Mouse (Mus musculus) midbrain, postnatal 0 days (tissue): ENCODE measurements around the gene Dhx9. TPM values are rescaled to one million over a fixed set of nuclear protein-coding genes. Genes with fewer than 3 reads are reported as not detected.
"Not testable (repeated sequence)": the region's sequence is repeated elsewhere in the genome, so short reads cannot be mapped to it uniquely, and the experiment has no call there.

Experiments used
- ATAC-seq: fragments of 200-750 bp; cut with Nextera tagmentation; 2 replicates; pipeline ENCODE4 v1.8.0; 2017; ENCODE audit warnings: moderate number of reproducible peaks, mild to moderate bottlenecking, moderate TSS enrichment, moderate library complexity; ENCODE audit not compliant: low FRiP score
- DNase-seq: peaks from one replicate; pipeline ENCODE4 v3.0.0-alpha.2; 2015; ENCODE audit warnings: low spot score
- H3K27ac ChIP-seq: fragments of 300-500 bp; sonication (generic); 2 replicates; pipeline ENCODE4 v1.5.1; 2014; ENCODE audit warnings: low read depth, mild to moderate bottlenecking, low read length, mixed read lengths
- H3K27me3 ChIP-seq: fragments of 300-500 bp; sonication (generic); 2 replicates; pipeline ENCODE4 v1.6.1; 2014; ENCODE audit warnings: low read length, control low read depth, mixed read lengths; ENCODE audit not compliant: insufficient read depth
- H3K36me3 ChIP-seq: fragments of 300-500 bp; sonication (generic); 2 replicates; pipeline ENCODE4 v1.6.1; 2014; ENCODE audit warnings: low read length, control low read depth, mixed read lengths; ENCODE audit not compliant: insufficient read depth
- H3K4me1 ChIP-seq: fragments of 300-500 bp; sonication (generic); 2 replicates; pipeline ENCODE4 v1.6.1; 2014; ENCODE audit warnings: mild to moderate bottlenecking, control low read depth, antibody characterized with exemption, low read length, mixed read lengths; ENCODE audit not compliant: insufficient read depth
- H3K4me2 ChIP-seq: fragments of 300-500 bp; sonication (generic); 2 replicates; pipeline ENCODE4 v1.6.1; 2014; ENCODE audit warnings: low read depth, mild to moderate bottlenecking, low read length, mixed read lengths; ENCODE audit not compliant: poor library complexity, severe bottlenecking
- H3K4me3 ChIP-seq: fragments of 300-500 bp; sonication (generic); 2 replicates; pipeline ENCODE4 v1.5.1; 2014; ENCODE audit warnings: low read depth, mild to moderate bottlenecking, low read length, moderate library complexity
- H3K9ac ChIP-seq: fragments of 300-500 bp; sonication (generic); replicated peaks from 2 replicates; pipeline ENCODE4 v1.6.1; 2014; ENCODE audit warnings: mild to moderate bottlenecking, low read length, moderate library complexity, mixed read lengths; ENCODE audit not compliant: poor library complexity, severe bottlenecking
- H3K9me3 ChIP-seq: fragments of 300-500 bp; sonication (generic); 2 replicates; pipeline ENCODE4 v1.6.1; 2016; ENCODE audit warnings: low read length, control low read depth
- CTCF ChIP-seq: IDR thresholded peaks from 2 replicates; pipeline ENCODE4 v1.5.1; 2016; ENCODE audit warnings: antibody characterized with exemption, mild to moderate bottlenecking
- WGBS: fragments of 180-500 bp; shearing (Covaris S2); extraction: QIAGEN DNeasy Blood & Tissue Kit; methylation state at CpG from one replicate; pipeline ENCODE4 v1.1.7; 2014; 5-methylcytosine and 5-hydroxymethylcytosine counted together
- polyA plus RNA-seq: library from polyadenylated mRNA; unstranded; fragments of >200 nt; fragmentation: Nextera tagmentation; extraction: Ambion mirVana; gene quantifications from 2 replicates; pipeline ENCODE4 v1.2.1, GENCODE M21; 2015
- total RNA-seq: library from RNA; depleted of rRNA; stranded (reverse); fragments of >200 nt; gene quantifications from 2 replicates; pipeline ENCODE4 v1.2.3, GENCODE M21; 2014

The Dhx9 gene
- total and polyA plus RNA-seq, 2 experiments from 2014 or later: 30.0 to 53.7 TPM

- DNase-seq (peak; percentile 64), ATAC-seq (peak; percentile 68)
- WGBS: 29% methylated on average over 12 of the region's 12 CpGs
- peak overlapping the region; percentile 89 for H3K4me2 ChIP-seq
- peak overlapping the region; percentile 50 for H3K4me3 ChIP-seq
- H3K9ac ChIP-seq: no peak overlapping the region
- no peaks in the 10 kb centered on the region for H3K36me3 ChIP-seq
- H3K27me3 ChIP-seq: no peaks in the 10 kb centered on the region
- no peak overlapping the region for H3K27ac ChIP-seq
- H3K4me1 ChIP-seq: 0 out of 2 replicates have a peak, but pooled peaks cover 3% of the 10 kb centered on the region
- H3K9me3 ChIP-seq: no peaks in the 10 kb centered on the region
- TF ChIP-seq CTCF: peak; percentile 38; the same call in 1 of the 2 replicates
These were observed 63.2 kb downstream of the Dhx9 start for GRCm38 (mm10) chr1:153424271-153424670.

- ATAC-seq, H3K4me2 ChIP-seq, H3K4me3 ChIP-seq, H3K4me1 ChIP-seq, H3K36me3 ChIP-seq, H3K9me3 ChIP-seq, H3K9ac ChIP-seq, H3K27ac ChIP-seq, DNase-seq, H3K27me3 ChIP-seq: not testable (repeated sequence)
- 61% methylated on average over 4 of the region's 4 CpGs for WGBS
These were observed 69.7 kb downstream of the Dhx9 start for GRCm38 (mm10) chr1:153417805-153418204.

DNA sequence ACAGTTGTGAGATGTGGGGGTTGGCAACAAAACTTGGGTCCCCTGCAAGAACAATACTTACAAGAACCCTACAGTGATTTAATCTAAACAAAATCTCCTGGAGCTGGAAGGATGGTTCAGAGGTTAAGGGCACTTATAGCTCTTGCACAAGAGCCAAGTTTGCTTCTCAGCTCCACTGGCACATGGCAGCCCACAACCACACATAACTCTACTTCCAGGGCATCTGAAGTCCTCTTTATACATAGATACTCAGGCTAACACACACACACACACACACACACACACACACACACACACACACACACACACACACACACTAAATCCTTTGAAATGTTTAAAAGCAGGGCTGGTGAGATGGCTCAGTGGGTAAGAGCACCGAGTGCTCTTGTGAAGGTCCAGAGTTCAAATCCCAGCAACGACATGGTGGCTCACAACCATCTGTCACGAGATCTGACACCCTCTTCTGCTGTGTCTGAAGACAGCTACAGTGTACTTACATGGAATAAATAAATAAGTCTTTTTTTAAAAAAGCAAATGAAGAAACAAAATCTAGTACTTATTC is 71.1 kb downstream of the Dhx9 start:
- H3K4me3 ChIP-seq, H3K9me3 ChIP-seq, H3K36me3 ChIP-seq: not testable (repeated sequence)

GRCm38 (mm10) chr1:153415742-153416141 is 71.7 kb downstream of the Dhx9 start:
- not testable (repeated sequence) for DNase-seq, ATAC-seq

More for the DNA sequence above, 71.1 kb downstream of the Dhx9 start:
- not testable (repeated sequence) for DNase-seq, H3K27ac ChIP-seq, H3K9ac ChIP-seq, H3K4me1 ChIP-seq, H3K27me3 ChIP-seq, H3K4me2 ChIP-seq, ATAC-seq
- WGBS: 86% methylated on average over 3 of the region's 3 CpGs

DNA sequence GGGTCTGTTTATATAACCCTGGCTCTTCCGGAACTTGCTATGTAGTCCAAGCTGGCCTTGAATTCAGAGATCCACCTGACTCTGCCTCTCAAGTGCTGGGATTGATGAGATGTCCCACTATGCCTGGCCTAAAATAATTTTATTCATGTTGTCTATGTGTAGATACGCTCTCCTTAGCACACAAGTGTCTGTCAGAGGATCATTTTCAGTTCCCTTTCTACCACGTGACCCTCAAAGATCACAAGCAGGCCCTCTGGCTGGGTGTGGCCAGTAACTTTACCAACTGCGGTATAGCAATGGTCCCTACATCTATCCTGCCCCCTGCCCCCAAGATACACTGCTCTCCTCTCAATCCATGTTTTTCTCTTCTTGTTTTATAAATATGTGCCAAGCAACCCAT is 72.5 kb downstream of the Dhx9 start:
- H3K36me3 ChIP-seq: no peaks in the 10 kb centered on the region
- ATAC-seq (no peak), DNase-seq (no peak)
- H3K4me3 ChIP-seq: no peak overlapping the region
- no peaks in the 10 kb centered on the region for H3K4me1 ChIP-seq
- H3K9me3 ChIP-seq: no peaks in the 10 kb centered on the region
- TF ChIP-seq CTCF: no peak
- H3K27ac ChIP-seq: no peak overlapping the region
- no peak overlapping the region for H3K9ac ChIP-seq
- 88% methylated on average over 4 of the region's 4 CpGs for WGBS
- no peak overlapping the region for H3K4me2 ChIP-seq
- H3K27me3 ChIP-seq: no peaks in the 10 kb centered on the region

More at GRCm38 (mm10) chr1:153415742-153416141, 71.7 kb downstream of the Dhx9 start:
- not testable (repeated sequence) for H3K4me2 ChIP-seq, H3K27ac ChIP-seq, H3K4me3 ChIP-seq, H3K9ac ChIP-seq, H3K9me3 ChIP-seq, H3K4me1 ChIP-seq, H3K36me3 ChIP-seq, H3K27me3 ChIP-seq
- 80% methylated on average over 2 of the region's 5 CpGs for WGBS

DNA sequence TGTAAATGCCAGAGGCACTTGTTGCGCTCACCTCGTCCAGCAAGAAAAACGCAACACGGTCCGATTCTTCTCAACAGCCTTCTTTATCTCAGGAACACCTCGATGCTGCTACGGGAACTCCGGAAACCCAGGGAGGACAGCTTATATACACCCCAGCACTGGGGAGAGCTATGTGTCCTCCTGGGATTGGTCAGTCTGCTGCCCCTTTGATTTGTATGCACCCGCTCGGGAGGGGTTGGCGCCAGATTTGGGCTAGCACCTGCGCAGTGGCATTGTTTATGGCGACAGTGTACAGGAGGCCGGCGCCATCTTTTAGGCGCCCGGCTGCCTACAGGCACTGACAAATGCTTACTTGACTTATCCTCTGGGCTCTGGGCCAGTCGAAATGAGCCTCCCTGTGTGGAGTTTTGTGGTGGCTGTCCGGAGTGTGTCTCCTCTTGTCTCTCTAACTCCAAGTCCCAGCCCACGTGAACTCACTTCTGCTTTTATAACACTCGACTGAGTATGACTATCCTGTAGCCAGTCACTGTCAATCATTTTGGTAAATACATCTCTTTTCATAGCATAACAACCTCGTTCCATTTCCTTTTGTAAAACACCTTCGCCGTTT is 73.2 kb downstream of the Dhx9 start:
- not testable (repeated sequence) for H3K27ac ChIP-seq, ATAC-seq, H3K27me3 ChIP-seq, H3K36me3 ChIP-seq, H3K4me2 ChIP-seq, H3K4me3 ChIP-seq, H3K9ac ChIP-seq, H3K9me3 ChIP-seq, H3K4me1 ChIP-seq, DNase-seq
- 84% methylated on average over 24 of the region's 24 CpGs for whole genome bisulfite sequencing

GRCm38 (mm10) chr1:153413397-153414020 is 74.0 kb downstream of the Dhx9 start:
- not testable (repeated sequence) for DNase-seq, ATAC-seq, H3K27me3 ChIP-seq, H3K4me1 ChIP-seq, H3K4me2 ChIP-seq, H3K9ac ChIP-seq, H3K36me3 ChIP-seq, H3K27ac ChIP-seq, H3K9me3 ChIP-seq, H3K4me3 ChIP-seq
- WGBS: 74% methylated on average over 13 of the region's 13 CpGs

GRCm38 (mm10) chr1:153412663-153413396 is 74.6 kb downstream of the Dhx9 start:
- DNase-seq, H3K27ac ChIP-seq, H3K4me1 ChIP-seq, ATAC-seq, H3K9me3 ChIP-seq, H3K27me3 ChIP-seq, H3K36me3 ChIP-seq, H3K4me2 ChIP-seq, H3K9ac ChIP-seq, H3K4me3 ChIP-seq: not testable (repeated sequence)
- WGBS: 65% methylated on average over 2 of the region's 4 CpGs
